Mouse (Mus musculus) midbrain, embryonic 15.5 days (tissue): ENCODE data around the gene Tex264. TPM values are rescaled to one million over a fixed set of nuclear protein-coding genes. Genes with fewer than 3 reads are reported as not detected.

ENCODE experiments used
- ATAC-seq: fragments of 200-750 bp; cut with Nextera tagmentation; replicated peaks from 2 replicates; pipeline ENCODE4 v1.8.0; 2017; ENCODE audit warnings: moderate TSS enrichment
- H3K27ac ChIP-seq: fragments of 300-500 bp; sonication (generic); 2 replicates; pipeline ENCODE4 v1.5.1; 2015; ENCODE audit warnings: mild to moderate bottlenecking, inconsistent platforms
- H3K27me3 ChIP-seq: fragments of 300-500 bp; sonication (generic); replicated peaks from 2 replicates; pipeline ENCODE4 v1.6.1; 2015; ENCODE audit warnings: inconsistent platforms
- H3K36me3 ChIP-seq: fragments of 300-500 bp; sonication (generic); replicated peaks from 2 replicates; pipeline ENCODE4 v1.6.1; 2015; ENCODE audit warnings: inconsistent platforms
- H3K4me1 ChIP-seq: fragments of 300-500 bp; sonication (generic); 2 replicates; pipeline ENCODE4 v1.6.1; 2015; ENCODE audit warnings: inconsistent platforms
- H3K4me2 ChIP-seq: fragments of 300-500 bp; sonication (generic); 2 replicates; pipeline ENCODE4 v1.6.1; 2015; ENCODE audit warnings: inconsistent platforms, mild to moderate bottlenecking, moderate library complexity
- H3K4me3 ChIP-seq: fragments of 300-500 bp; sonication (generic); 2 replicates; pipeline ENCODE4 v1.5.1; 2015; ENCODE audit warnings: mild to moderate bottlenecking, inconsistent platforms
- H3K9ac ChIP-seq: fragments of 300-500 bp; sonication (generic); 2 replicates; pipeline ENCODE4 v1.6.1; 2015; ENCODE audit warnings: mild to moderate bottlenecking, inconsistent platforms
- H3K9me3 ChIP-seq: fragments of 300-500 bp; sonication (generic); 2 replicates; pipeline ENCODE4 v1.6.1; 2016; ENCODE audit warnings: inconsistent platforms
- WGBS: fragments of 180-500 bp; shearing (Covaris S2); methylation state at CpG from one replicate; pipeline ENCODE4 v1.1.7; 2015; ENCODE audit warnings: mixed read lengths; 5-methylcytosine and 5-hydroxymethylcytosine counted together
- polyA plus RNA-seq: library from polyadenylated mRNA; unstranded; fragments of >200 nt; fragmentation: Nextera tagmentation; extraction: Ambion mirVana; gene quantifications from 2 replicates; pipeline ENCODE4 v1.2.1, GENCODE M21; 2015

The Tex264 gene
- polyA plus RNA-seq: 63.2 and 67.7 TPM in 2 replicates

DNA sequence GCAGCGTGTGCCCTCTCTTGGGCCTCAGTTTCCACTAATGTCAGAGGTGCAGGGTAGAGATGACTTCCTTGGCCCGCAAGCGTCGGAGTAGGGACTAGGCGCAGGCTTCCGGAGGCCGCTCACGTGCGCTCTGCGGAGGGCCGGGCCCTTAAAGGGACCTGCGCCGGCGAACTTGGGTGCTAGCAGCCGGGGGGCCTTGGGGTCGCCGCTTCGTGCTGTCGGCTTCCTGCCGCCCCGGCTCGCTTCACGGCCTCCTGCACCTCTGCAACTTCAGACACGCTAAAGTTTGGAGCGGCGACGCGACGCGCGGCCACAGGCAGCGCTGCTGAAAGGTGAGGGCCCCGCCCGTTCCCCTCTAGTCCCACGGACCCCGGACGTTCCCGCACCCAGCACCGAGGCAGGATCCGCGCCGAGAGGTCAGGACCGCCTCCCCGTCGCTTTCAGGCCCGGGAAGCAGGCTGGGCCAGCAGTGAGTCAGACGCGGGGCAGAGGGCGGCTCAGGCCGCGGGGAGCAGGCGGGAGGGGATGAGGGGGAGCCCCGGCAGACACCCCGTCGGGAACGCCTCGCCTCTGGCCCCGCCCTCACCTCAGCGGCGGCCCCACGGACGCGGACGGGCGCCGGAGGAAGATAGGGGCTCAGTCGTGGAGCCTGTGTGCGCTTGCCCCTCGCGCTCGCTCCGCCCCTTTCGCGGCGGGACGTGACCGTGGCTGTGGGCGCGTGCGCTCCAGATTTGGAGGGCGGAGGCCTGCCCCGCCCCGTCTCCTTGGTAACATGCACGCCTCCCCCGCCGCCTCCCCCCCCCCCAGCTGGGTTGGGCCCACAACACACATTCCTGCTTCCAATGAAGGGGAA lies at the start of gene Tex264:
TSS of gene Tex264 (minus strand) at position 679 of the 853 bp plus-strand sequence.
- Histone ChIP-seq H3K36me3 (no peaks in the 10 kb centered on the region; the same call in 1 of the 2 replicates), H3K4me1 (peaks cover 16% of the 10 kb centered on the region), H3K27ac (peak within 1 kb of the TSS; percentile 65), H3K27me3 (no peaks in the 10 kb centered on the region), H3K9ac (peak within 1 kb of the TSS; percentile 69), H3K4me2 (peak within 1 kb of the TSS; percentile 95), H3K4me3 (peak within 1 kb of the TSS; percentile 80), H3K9me3 (no peaks in the 10 kb centered on the region)
- peak; percentile 93 for ATAC-seq
- under 1% methylated on average over 85 of the region's 86 CpGs for WGBS

DNA sequence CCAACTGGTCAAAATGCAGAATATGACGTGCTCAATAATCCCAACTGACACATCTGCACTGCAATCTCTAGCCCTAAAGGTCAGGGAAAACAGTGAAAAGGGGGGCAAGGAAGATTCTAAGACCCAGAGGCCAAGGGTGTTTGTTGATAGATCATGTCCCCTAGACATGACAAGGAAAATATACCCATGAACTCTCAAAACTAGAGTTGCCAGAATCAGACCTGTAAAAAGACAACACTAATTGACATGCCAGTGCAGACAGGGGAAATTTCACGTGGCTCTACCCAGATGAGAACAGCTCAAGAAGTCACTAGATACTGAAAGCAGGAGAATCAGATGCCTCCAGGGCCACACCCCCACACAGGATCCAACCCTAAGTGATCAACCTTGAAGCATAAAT lies 48.0 kb upstream of the Tex264 start:
- no peak overlapping the region for H3K4me2 ChIP-seq
- no peaks in the 10 kb centered on the region for H3K36me3 ChIP-seq
- no peak overlapping the region for H3K4me3 ChIP-seq
- no peak overlapping the region for H3K27ac ChIP-seq
- 72% methylated on average over 2 of the region's 2 CpGs for WGBS
- H3K27me3 ChIP-seq: no peaks in the 10 kb centered on the region
- no peaks in the 10 kb centered on the region for H3K4me1 ChIP-seq
- no peak overlapping the region for H3K9ac ChIP-seq
- ATAC-seq: no peak
- H3K9me3 ChIP-seq: no peaks in the 10 kb centered on the region

DNA sequence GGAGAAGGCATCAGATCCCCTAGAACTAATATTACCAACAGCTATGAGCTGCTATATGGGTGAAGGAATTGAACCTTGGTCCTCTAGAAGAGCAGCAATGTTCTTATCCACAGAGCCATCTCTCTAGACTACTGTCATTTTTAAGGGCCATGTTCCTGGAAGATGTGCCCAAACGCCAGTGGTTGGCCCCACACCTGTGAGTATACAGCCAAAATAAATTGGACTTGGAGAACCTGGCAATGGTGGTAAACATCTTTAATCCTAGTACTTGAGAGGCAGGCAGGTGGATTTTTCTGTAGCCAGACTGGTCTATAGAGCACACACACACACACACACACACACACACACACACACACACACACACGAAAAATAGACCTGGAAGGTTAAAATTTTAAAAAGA lies 43.7 kb upstream of the Tex264 start:
- Histone ChIP-seq H3K27me3 (no peaks in the 10 kb centered on the region), H3K4me2 (no peak overlapping the region), H3K27ac (no peak overlapping the region), H3K4me3 (no peak overlapping the region), H3K9ac (no peak overlapping the region), H3K4me1 (no peaks in the 10 kb centered on the region), H3K36me3 (no peaks in the 10 kb centered on the region), H3K9me3 (no peaks in the 10 kb centered on the region)
- ATAC-seq: no peak
- WGBS: 91% methylated on average over 2 of the region's 2 CpGs

DNA sequence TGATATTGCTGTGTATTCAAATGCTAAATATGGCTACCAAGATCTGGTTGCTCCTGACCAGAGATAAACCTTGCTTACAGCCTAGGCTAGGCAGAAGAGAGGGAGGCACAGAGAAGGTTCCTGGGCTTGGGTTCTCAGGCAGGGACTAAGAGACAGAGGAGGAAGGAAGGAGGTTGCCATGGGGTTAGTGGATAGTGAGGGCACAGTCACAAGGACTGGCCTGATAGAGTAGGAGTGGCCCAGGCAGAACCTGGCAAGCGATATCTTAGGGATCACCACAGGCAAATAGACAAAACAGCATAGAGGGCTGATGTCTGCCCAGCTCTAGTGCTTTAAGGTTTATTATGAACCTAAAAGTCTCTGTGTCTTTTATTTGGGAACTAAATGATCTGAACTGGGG lies 41.2 kb upstream of the Tex264 start:
- Histone ChIP-seq H3K4me1 (no peaks in the 10 kb centered on the region), H3K9ac (no peak overlapping the region), H3K36me3 (no peaks in the 10 kb centered on the region; the same call in 1 of the 2 replicates), H3K27me3 (no peaks in the 10 kb centered on the region), H3K27ac (no peak overlapping the region), H3K4me2 (no peak overlapping the region), H3K9me3 (no peaks in the 10 kb centered on the region), H3K4me3 (no peak overlapping the region)
- no peak for ATAC-seq
- 87% methylated on average over 1 of the region's 1 CpGs for WGBS

GRCm38 (mm10) chr9:106725435-106725834 lies 39.7 kb upstream of the Tex264 start:
- Histone ChIP-seq H3K36me3 (no peaks in the 10 kb centered on the region; the same call in 1 of the 2 replicates), H3K4me2 (no peak overlapping the region), H3K9me3 (no peaks in the 10 kb centered on the region), H3K4me3 (no peak overlapping the region), H3K27me3 (no peaks in the 10 kb centered on the region), H3K27ac (no peak overlapping the region), H3K4me1 (no peaks in the 10 kb centered on the region), H3K9ac (no peak overlapping the region)
- ATAC-seq: no peak
- 97% methylated on average over 2 of the region's 2 CpGs for WGBS

GRCm38 (mm10) chr9:106724864-106725263 lies 39.1 kb upstream of the Tex264 start:
- Histone ChIP-seq H3K27ac (no peak overlapping the region), H3K9ac (no peak overlapping the region), H3K9me3 (no peaks in the 10 kb centered on the region), H3K27me3 (no peaks in the 10 kb centered on the region), H3K36me3 (no peaks in the 10 kb centered on the region; the same call in 1 of the 2 replicates), H3K4me1 (no peaks in the 10 kb centered on the region), H3K4me3 (no peak overlapping the region), H3K4me2 (no peak overlapping the region)
- 85% methylated on average over 1 of the region's 1 CpGs for WGBS
- no peak for ATAC-seq

DNA sequence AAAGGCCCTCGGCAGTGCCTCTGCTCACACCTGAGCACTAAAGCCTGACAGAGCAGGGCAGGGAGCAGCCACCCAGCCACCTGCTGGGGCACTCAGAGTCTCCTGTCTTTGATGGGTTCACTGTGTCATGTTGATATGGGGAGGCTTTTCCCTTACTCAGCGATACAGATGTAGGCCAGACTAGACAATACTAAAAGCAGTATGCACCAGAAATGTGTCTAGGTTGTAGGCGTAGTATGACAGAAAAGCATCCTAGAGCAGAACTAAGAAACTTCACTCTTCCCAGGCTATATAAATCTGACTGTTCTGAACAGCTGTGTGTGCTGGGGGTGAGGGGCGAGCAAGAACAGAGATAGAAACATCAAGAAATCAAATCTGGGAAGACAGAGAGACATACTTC lies 31.0 kb upstream of the Tex264 start:
- Histone ChIP-seq H3K4me1 (no peaks in the 10 kb centered on the region), H3K9me3 (no peaks in the 10 kb centered on the region), H3K4me2 (no peak overlapping the region), H3K27ac (no peak overlapping the region), H3K27me3 (no peaks in the 10 kb centered on the region), H3K9ac (no peak overlapping the region), H3K4me3 (no peak overlapping the region), H3K36me3 (peaks cover 35% of the 10 kb centered on the region)
- 92% methylated on average over 4 of the region's 4 CpGs for WGBS
- ATAC-seq: no peak

GRCm38 (mm10) chr9:106716232-106716631 lies 30.5 kb upstream of the Tex264 start:
- no peak overlapping the region for H3K4me3 ChIP-seq
- no peaks in the 10 kb centered on the region for H3K27me3 ChIP-seq
- 99% methylated on average over 2 of the region's 2 CpGs for WGBS
- H3K9me3 ChIP-seq: no peaks in the 10 kb centered on the region
- no peak for ATAC-seq
- H3K36me3 ChIP-seq: peaks cover 35% of the 10 kb centered on the region
- no peaks in the 10 kb centered on the region for H3K4me1 ChIP-seq
- no peak overlapping the region for H3K27ac ChIP-seq
- no peak overlapping the region for H3K4me2 ChIP-seq
- no peak overlapping the region for H3K9ac ChIP-seq

- Histone ChIP-seq H3K4me1 (no peaks in the 10 kb centered on the region), H3K36me3 (peaks cover 42% of the 10 kb centered on the region), H3K4me3 (no peak overlapping the region), H3K9ac (no peak overlapping the region), H3K9me3 (no peaks in the 10 kb centered on the region), H3K4me2 (no peak overlapping the region), H3K27me3 (no peaks in the 10 kb centered on the region), H3K27ac (no peak overlapping the region)
- WGBS: 92% methylated on average over 2 of the region's 2 CpGs
- ATAC-seq: no peak
These were observed 26.7 kb upstream of the Tex264 start for GRCm38 (mm10) chr9:106712470-106712869.

DNA sequence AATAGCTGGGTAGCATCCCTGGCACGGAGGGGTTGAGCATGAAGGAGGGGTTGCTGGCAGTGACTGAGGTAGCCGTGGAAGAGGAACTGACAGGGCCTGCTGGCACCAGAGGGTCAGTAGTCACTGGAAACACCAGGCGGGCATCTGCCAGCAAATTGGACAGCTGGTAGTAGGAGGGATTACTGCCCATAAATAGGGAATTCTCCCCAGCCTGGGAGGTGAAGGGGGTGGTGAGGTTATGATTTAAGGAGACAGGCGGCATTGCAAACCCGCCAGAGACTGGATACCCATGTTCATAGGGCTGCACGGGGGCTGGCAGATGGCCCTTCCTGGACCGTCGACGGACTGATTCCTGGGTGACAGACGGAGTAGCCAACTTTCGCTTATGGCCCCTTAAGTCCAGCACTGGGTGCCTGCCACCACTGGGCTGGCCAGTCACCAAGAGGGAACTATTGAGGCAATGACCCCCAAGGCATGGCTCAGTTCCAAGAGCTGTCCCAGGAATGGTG lies 7.3 kb upstream of the Tex264 start:
- H3K9me3 ChIP-seq: no peaks in the 10 kb centered on the region
- 86% methylated on average over 11 of the region's 11 CpGs for WGBS
- no peak overlapping the region for H3K4me2 ChIP-seq
- H3K27me3 ChIP-seq: no peaks in the 10 kb centered on the region
- ATAC-seq: no peak
- peaks cover 15% of the 10 kb centered on the region for H3K36me3 ChIP-seq
- no peak overlapping the region for H3K9ac ChIP-seq
- no peaks in the 10 kb centered on the region for H3K4me1 ChIP-seq
- H3K27ac ChIP-seq: no peak overlapping the region
- H3K4me3 ChIP-seq: no peak overlapping the region

- Histone ChIP-seq H3K9me3 (no peaks in the 10 kb centered on the region), H3K4me3 (no peak overlapping the region), H3K4me2 (no peak overlapping the region), H3K4me1 (peaks cover 16% of the 10 kb centered on the region), H3K27me3 (no peaks in the 10 kb centered on the region), H3K36me3 (peaks cover 9% of the 10 kb centered on the region), H3K27ac (no peak overlapping the region), H3K9ac (no peak overlapping the region)
- 86% methylated on average over 8 of the region's 8 CpGs for WGBS
- no peak for ATAC-seq
These were observed 3.1 kb upstream of the Tex264 start for GRCm38 (mm10) chr9:106688834-106689233.

GRCm38 (mm10) chr9:106686983-106687650 lies 1.4 kb upstream of the Tex264 start:
- Histone ChIP-seq H3K4me3 (no peak overlapping the region), H3K4me1 (peaks cover 16% of the 10 kb centered on the region), H3K4me2 (no peak overlapping the region), H3K9me3 (no peaks in the 10 kb centered on the region), H3K27ac (no peak overlapping the region), H3K36me3 (no peaks in the 10 kb centered on the region), H3K27me3 (no peaks in the 10 kb centered on the region), H3K9ac (no peak overlapping the region)
- WGBS: 37% methylated on average over 8 of the region's 8 CpGs
- 0 out of 2 replicates have a peak, but pooled peaks have one; percentile 34 for ATAC-seq
